Mouse (Mus musculus): Measurements from ENCODE around the gene Avl9. TPM values are rescaled to one million over a fixed set of nuclear protein-coding genes. Genes with fewer than 3 reads are reported as not detected.

The Avl9 gene
- polyA plus RNA-seq (2015; fragmentation: Nextera tagmentation; extraction: Ambion mirVana), result 6.1 and 7.1 TPM in 2 replicates

GRCm38 (mm10) chr6:56714574-56715269 is at the start of gene Avl9:
TSS of gene Avl9 (plus strand) at chr6:56714899.

GRCm38 (mm10) chr6:56703931-56704900 is 10.5 kb upstream of the Avl9 start, which contains the start of gene Lsm5:
TSS of gene Lsm5 (minus strand) at chr6:56704710.

GRCm38 (mm10) chr6:56797311-56798151 is 82.8 kb downstream of the Avl9 start, which contains the start of gene Kbtbd2:
TSS of gene Kbtbd2 (minus strand) at chr6:56797813.

Other genes starting within 250 kb of the Avl9 start
- 0.31 and 0.64 TPM in 2 replicates for gene Pde1c, start 145.8 kb upstream of the Avl9 start, polyA plus RNA-seq (2015; fragmentation: Nextera tagmentation; extraction: Ambion mirVana)
- 124 and 145 TPM in 2 replicates for gene Lsm5, start 10.2 kb upstream of the Avl9 start, polyA plus RNA-seq (2015; fragmentation: Nextera tagmentation; extraction: Ambion mirVana)
- 15.0 and 15.1 TPM in 2 replicates for gene Kbtbd2, start 82.9 kb downstream of the Avl9 start, polyA plus RNA-seq (2015; fragmentation: Nextera tagmentation; extraction: Ambion mirVana)
- gene Fkbp9, start 117.2 kb downstream of the Avl9 start, polyA plus RNA-seq (2015; fragmentation: Nextera tagmentation; extraction: Ambion mirVana), result 27.9 and 33.6 TPM in 2 replicates
- gene Nt5c3, start 209.0 kb downstream of the Avl9 start, polyA plus RNA-seq (2015; fragmentation: Nextera tagmentation; extraction: Ambion mirVana), result 214 and 265 TPM in 2 replicates
- gene Vmn1r4, start 209.1 kb downstream of the Avl9 start, polyA plus RNA-seq (2015; fragmentation: Nextera tagmentation; extraction: Ambion mirVana), result 0.38 and 0.41 TPM in 2 replicates